9 mouse cellular contexts compared by ENCODE assay signal in the genomic region with DNA sequence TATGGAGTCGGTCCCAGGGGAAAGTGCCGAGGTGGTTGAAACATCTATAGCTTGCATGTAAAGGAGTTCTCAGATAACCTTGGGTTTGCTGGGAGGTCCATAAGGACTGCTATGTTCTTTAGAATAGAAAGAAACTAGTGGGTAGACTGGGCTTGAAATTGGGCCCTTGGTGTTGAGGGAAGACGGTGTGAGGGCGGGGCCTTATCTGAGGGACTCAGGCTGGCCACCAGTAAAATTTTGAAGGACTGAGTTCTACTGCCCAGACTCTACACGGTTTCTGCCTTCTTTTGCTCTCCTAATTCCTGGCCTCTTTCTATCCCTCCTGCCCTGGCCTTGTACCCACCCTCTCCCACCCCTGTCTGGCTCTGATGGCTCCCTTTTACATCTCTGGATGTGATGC. TPM values are rescaled to one million over a fixed set of nuclear protein-coding genes. Genes with fewer than 3 reads are reported as not detected.
DNase-seq lines count a peak whose midpoint lies in the region; ATAC-seq and TF ChIP-seq lines count a peak whose summit lies in the region.
"Had no signal": no experiment of that assay in that cellular context is flagged by ENCODE, and none has a peak within 500 bp of the region (broad histone marks: within the 10 kb centered on the region; RNA-seq: fewer than 3 reads in every experiment).

No protein-coding gene starts in this region.

- 65% methylated on average over 5 of the region's 5 CpGs for WGBS in bone marrow, adult 2 months
- WGBS in hindbrain, embryonic 10.5 days, result 86% methylated on average over 5 of the region's 5 CpGs
- WGBS in liver, postnatal 0 days (ENCODE audit: insufficient replicate concordance), result 72% methylated on average over 5 of the region's 5 CpGs

- 0 out of 2 replicates have a peak, but pooled peaks cover 4% of the 10 kb centered on the region for H3K9me3 ChIP-seq in hindbrain, embryonic 10.5 days
- no peaks in the 10 kb centered on the region for H3K9me3 ChIP-seq in liver, postnatal 0 days (ENCODE audit: low read length)

- no peaks in the 10 kb centered on the region for H3K27me3 ChIP-seq in hindbrain, embryonic 10.5 days (ENCODE audit: insufficient read depth, poor library complexity, severe bottlenecking)
- no peaks in the 10 kb centered on the region for H3K27me3 ChIP-seq in liver, postnatal 0 days (ENCODE audit: insufficient read depth, low read length)

- DNase-seq in gastrocnemius, adult 2 months, result no peak
- DNase-seq in gastrocnemius, postnatal 10 days, result no peak
- no peak for DNase-seq in hindbrain, embryonic 10.5 days (ENCODE audit: low spot score)
- DNase-seq in liver, postnatal 0 days, result no peak
- no peak for DNase-seq in frontal cortex, postnatal 36 days (ENCODE audit: low spot score in 2 of 2)
- DNase-seq in ovary, postnatal 10 days (ENCODE audit: low spot score), result no peak
- DNase-seq in left cerebral cortex, adult 9 months (ENCODE audit: low spot score in 2 of 2), result no peak

- intact Hi-C loops in gastrocnemius, adult 2 months (cut with DNase I), result loop anchor here (1.0 to 2.0 kb wide), 2 partner anchors 16 to 22 kb away; no protein-coding TSS in a partner anchor

- no peak for TF ChIP-seq CTCF in gastrocnemius, adult 2 months (IDR thresholded peaks at IDR 0.05)
- TF ChIP-seq CTCF in bone marrow, adult 2 months (IDR thresholded peaks at IDR 0.05; ENCODE audit: control insufficient read depth, insufficient read depth, low read length), result no peak
- TF ChIP-seq CTCF in liver, postnatal 0 days (IDR thresholded peaks at IDR 0.05; ENCODE audit: low read depth), result no peak

- peak overlapping the region; percentile 100 for H3K4me3 ChIP-seq in gastrocnemius, adult 2 months
- H3K4me3 ChIP-seq in bone marrow, adult 2 months (replicated peaks; ENCODE audit: control insufficient read depth, low read depth, low read length), result no peak overlapping the region
- H3K4me3 ChIP-seq in hindbrain, embryonic 10.5 days, result peak overlapping the region; percentile 93
- peak overlapping the region; percentile 93; the same call in 1 of the 2 replicates for H3K4me3 ChIP-seq in liver, postnatal 0 days (ENCODE audit: low read depth, low read length)

- H3K9ac ChIP-seq in liver, postnatal 0 days (replicated peaks), result peak overlapping the region; percentile 72

- ATAC-seq in liver, postnatal 0 days, result no peak

- no peaks in the 10 kb centered on the region; the same call in 1 of the 2 replicates for H3K4me1 ChIP-seq in bone marrow, adult 2 months (ENCODE audit: control insufficient read depth, insufficient read depth, low read length)
- H3K4me1 ChIP-seq in hindbrain, embryonic 10.5 days (replicated peaks), result peaks cover 22% of the 10 kb centered on the region
- H3K4me1 ChIP-seq in liver, postnatal 0 days (ENCODE audit: insufficient read depth), result peaks cover 9% of the 10 kb centered on the region

- peak overlapping the region; percentile 93 for H3K4me2 ChIP-seq in liver, postnatal 0 days (ENCODE audit: low read depth, low read length)

- no peak for TF ChIP-seq POLR2A in bone marrow, adult 2 months (IDR thresholded peaks at IDR 0.05; ENCODE audit: borderline replicate concordance, control insufficient read depth, low read depth, low read length)

- H3K36me3 ChIP-seq in hindbrain, embryonic 10.5 days, result peaks cover 79% of the 10 kb centered on the region
- peaks cover 63% of the 10 kb centered on the region for H3K36me3 ChIP-seq in liver, postnatal 0 days (replicated peaks; ENCODE audit: insufficient read depth, low read length)

- TF ChIP-seq EP300 in liver, postnatal 0 days (IDR thresholded peaks at IDR 0.05; ENCODE audit: low read depth), result no peak

- H3K27ac ChIP-seq in gastrocnemius, adult 2 months, result peak overlapping the region; percentile 96
- H3K27ac ChIP-seq in bone marrow, adult 2 months (ENCODE audit: control insufficient read depth, insufficient read depth, low read depth, low read length, poor library complexity), result peak overlapping the region; percentile 14; the same call in 1 of the 2 replicates
- H3K27ac ChIP-seq in hindbrain, embryonic 10.5 days, result peak overlapping the region; percentile 99
- peak overlapping the region; percentile 73 for H3K27ac ChIP-seq in liver, postnatal 0 days (ENCODE audit: low read depth)

RNA-seq across cellular contexts. Expression of a gene that starts 1.6 kb away (rescaled TPM):
- total RNA-seq in gastrocnemius, adult 2 months (2021), result 10 to 100 TPM; 65.3 to 78.6 TPM
- 100 to 1,000 TPM; 151 to 161 TPM for total RNA-seq in gastrocnemius, postnatal 10 days (2021)
- 8.6 and 10.8 TPM in 2 replicates for polyA plus RNA-seq in bone marrow, adult 2 months (2011; ENCODE audit: insufficient read depth, insufficient read length, low replicate concordance, missing spikeins)
- 16.2 and 23.4 TPM in 2 replicates for polyA plus RNA-seq in hindbrain, embryonic 10.5 days (2016; fragmentation: Nextera tagmentation; extraction: Ambion mirVana)
- polyA plus RNA-seq in liver, postnatal 0 days (2015; fragmentation: Nextera tagmentation; extraction: Ambion mirVana), result 4.0 and 4.5 TPM in 2 replicates

RNA-seq across cellular contexts. Expression of a gene that starts 11.4 kb away (rescaled TPM):
- 10 to 100 TPM; 21.2 to 28.9 TPM for total RNA-seq in gastrocnemius, adult 2 months (2021)
- total RNA-seq in gastrocnemius, postnatal 10 days (2021), result 10 to 100 TPM; 44.0 to 49.0 TPM
- polyA plus RNA-seq in bone marrow, adult 2 months (2011; ENCODE audit: insufficient read depth, insufficient read length, low replicate concordance, missing spikeins), result 104 and 144 TPM in 2 replicates
- polyA plus RNA-seq in hindbrain, embryonic 10.5 days (2016; fragmentation: Nextera tagmentation; extraction: Ambion mirVana), result 123 and 147 TPM in 2 replicates
- 48.4 and 51.6 TPM in 2 replicates for polyA plus RNA-seq in liver, postnatal 0 days (2015; fragmentation: Nextera tagmentation; extraction: Ambion mirVana)

RNA-seq across cellular contexts. Expression of a gene that starts 51.6 kb away (rescaled TPM):
- total RNA-seq in gastrocnemius, adult 2 months (2021), result not detected
- total RNA-seq in gastrocnemius, postnatal 10 days (2021), result not detected
- not detected in 2 replicates for polyA plus RNA-seq in bone marrow, adult 2 months (2011; ENCODE audit: insufficient read depth, insufficient read length, low replicate concordance, missing spikeins)
- polyA plus RNA-seq in hindbrain, embryonic 10.5 days (2016; fragmentation: Nextera tagmentation; extraction: Ambion mirVana), result 0.09 and 0.13 TPM in 2 replicates
- 0.01 TPM in 1 of 2 replicates, not detected in the other for polyA plus RNA-seq in liver, postnatal 0 days (2015; fragmentation: Nextera tagmentation; extraction: Ambion mirVana)
- total RNA-seq: adrenal gland, postnatal 14 days had no signal

Comparison
In these comparisons a context has a peak if more than half of its experiments do, and no peak if none do; other contexts are left out.
1. H3K27ac ChIP-seq: peak in every context shown above with its lines; median percentile 99 in hindbrain, embryonic 10.5 days; 96 in gastrocnemius, adult 2 months; 73 in liver, postnatal 0 days; 14 in bone marrow, adult 2 months.